Mouse (Mus musculus): ENCODE measurements around the gene Cd84. TPM values are rescaled to one million over a fixed set of nuclear protein-coding genes. Genes with fewer than 3 reads are reported as not detected.

Cd84 gene
- polyA plus RNA-seq, 1 experiment, result not detected

DNA sequence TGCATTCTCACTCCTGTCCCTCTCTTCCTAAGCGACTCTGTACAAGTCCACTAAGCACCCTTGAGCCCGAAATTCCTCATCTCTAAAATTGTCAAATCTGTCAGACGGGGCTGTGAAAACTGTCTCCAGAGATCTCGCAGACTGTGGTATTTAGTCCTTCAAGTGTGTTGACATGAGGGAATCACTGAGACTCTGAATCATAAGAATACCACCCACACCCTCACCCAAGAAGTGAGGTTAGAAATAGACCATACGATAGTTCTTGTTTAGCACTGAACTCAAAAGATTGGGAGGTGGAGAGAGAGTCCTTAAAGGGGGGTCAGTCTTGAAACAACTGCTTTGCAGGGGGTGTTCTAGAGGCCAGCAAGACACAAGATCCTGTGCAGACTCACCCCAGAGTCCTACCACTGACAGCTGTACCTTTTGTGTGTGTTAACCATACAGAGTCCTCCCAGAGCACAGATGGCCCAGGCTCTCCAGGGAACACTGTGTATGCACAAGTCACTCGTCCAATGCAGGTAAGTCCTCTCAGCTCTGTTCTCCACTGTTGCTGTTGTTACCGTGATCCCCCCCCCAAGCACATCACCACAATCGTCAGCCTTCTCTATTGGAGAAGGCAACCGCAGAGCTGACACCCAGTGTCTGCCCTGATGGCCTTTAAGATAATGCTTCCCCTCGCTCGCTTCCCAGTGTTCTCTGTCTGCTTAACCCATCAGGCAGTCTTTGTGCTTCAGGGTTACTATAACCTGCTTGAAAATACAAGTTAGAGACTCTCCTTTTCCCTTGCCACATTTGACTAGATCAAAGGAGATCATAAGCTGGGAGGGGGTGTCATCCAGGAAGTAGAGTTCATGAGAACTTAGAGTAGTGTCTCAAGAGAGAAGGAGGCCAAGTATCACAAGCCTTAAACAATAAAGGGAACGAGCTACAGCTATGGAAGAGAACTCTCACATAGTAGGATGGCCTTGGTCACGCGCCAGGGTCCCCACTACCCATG, 99.8 kb downstream of the Cd84 start:
- TF ChIP-seq GATA1 (IDR thresholded peaks at IDR 0.05; ENCODE audit: low read length), result no peak

Other genes starting within 250 kb of the Cd84 start
- not detected in 2 replicates for gene Ly9, start 232.3 kb upstream of the Cd84 start, polyA plus RNA-seq (2012)
- not detected in 2 replicates for gene Slamf7, start 186.7 kb upstream of the Cd84 start, polyA plus RNA-seq (2012)
- not detected in 2 replicates for gene Cd48, start 157.7 kb upstream of the Cd84 start, polyA plus RNA-seq (2012)
- gene Slamf1, start 72.6 kb upstream of the Cd84 start, polyA plus RNA-seq (2012), result not detected in 2 replicates
- gene Gm10521, start 56.0 kb downstream of the Cd84 start, polyA plus RNA-seq (2012), result not detected in 2 replicates
- not detected in 2 replicates for gene Slamf6, start 77.8 kb downstream of the Cd84 start, polyA plus RNA-seq (2012)
- gene Vangl2, start 188.7 kb downstream of the Cd84 start, polyA plus RNA-seq (2012), result not detected in 2 replicates
- not detected in 2 replicates for gene Nhlh1, start 217.9 kb downstream of the Cd84 start, polyA plus RNA-seq (2012)
- 33.9 and 43.9 TPM in 2 replicates for gene Copa, start 242.8 kb downstream of the Cd84 start, polyA plus RNA-seq (2012)
- 3.7 and 3.9 TPM in 2 replicates for gene Ncstn, start 243.1 kb downstream of the Cd84 start, polyA plus RNA-seq (2012)